Mouse (Mus musculus): ENCODE results near the gene Hmx1. TPM values are rescaled to one million over a fixed set of nuclear protein-coding genes. Genes with fewer than 3 reads are reported as not detected.
A peak's percentile ranks its signal among the peaks of the same experiment; 100 is the strongest.

Gene Hmx1
- polyA plus RNA-seq, 1 experiment from 2014 or later = not detected

DNA sequence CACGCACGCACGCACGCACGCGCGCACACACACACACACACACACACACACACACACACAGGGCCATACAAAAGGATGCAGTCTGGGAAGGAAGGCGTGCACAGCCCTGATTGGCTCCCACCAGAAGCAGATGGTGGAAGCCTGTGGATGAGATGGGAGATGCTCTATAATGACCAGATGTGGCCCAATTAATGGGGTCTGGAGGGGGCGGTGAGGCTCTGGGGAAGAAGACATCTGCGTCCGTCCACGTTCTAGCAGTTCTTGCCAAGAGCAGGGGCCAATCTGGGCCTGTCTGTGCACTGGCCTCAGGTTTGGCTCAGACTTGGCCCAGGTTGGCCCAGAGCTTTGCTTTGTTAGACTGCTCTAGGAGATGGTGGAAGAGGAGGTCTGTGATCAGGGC, 55.8 kb downstream of the Hmx1 start:
- H3K27ac ChIP-seq = no peak overlapping the region
- no peaks in the 10 kb centered on the region for H3K9me3 ChIP-seq (replicated peaks; ENCODE audit: low read length)
- no peak overlapping the region for H3K4me2 ChIP-seq (ENCODE audit: low read length)
- 0 out of 2 replicates have a peak, but pooled peaks cover 3% of the 10 kb centered on the region for H3K4me1 ChIP-seq (replicated peaks; ENCODE audit: insufficient read depth, low read length)
- 87% methylated on average over 11 of the region's 12 CpGs for WGBS
- no peak overlapping the region for H3K9ac ChIP-seq (ENCODE audit: low read depth, low read length)
- H3K36me3 ChIP-seq (ENCODE audit: insufficient read depth, low read length) = no peaks in the 10 kb centered on the region
- no peak for TF ChIP-seq CTCF (IDR thresholded peaks at IDR 0.05; ENCODE audit: low read depth)
- ATAC-seq (replicated peaks; ENCODE audit: low FRiP score, low read depth) = no peak
- H3K4me3 ChIP-seq (replicated peaks; ENCODE audit: low read depth, low read length) = no peak overlapping the region
- no peaks in the 10 kb centered on the region for H3K27me3 ChIP-seq (ENCODE audit: insufficient read depth, low read length)
- DNase-seq (ENCODE audit: low spot score) = no peak

DNA sequence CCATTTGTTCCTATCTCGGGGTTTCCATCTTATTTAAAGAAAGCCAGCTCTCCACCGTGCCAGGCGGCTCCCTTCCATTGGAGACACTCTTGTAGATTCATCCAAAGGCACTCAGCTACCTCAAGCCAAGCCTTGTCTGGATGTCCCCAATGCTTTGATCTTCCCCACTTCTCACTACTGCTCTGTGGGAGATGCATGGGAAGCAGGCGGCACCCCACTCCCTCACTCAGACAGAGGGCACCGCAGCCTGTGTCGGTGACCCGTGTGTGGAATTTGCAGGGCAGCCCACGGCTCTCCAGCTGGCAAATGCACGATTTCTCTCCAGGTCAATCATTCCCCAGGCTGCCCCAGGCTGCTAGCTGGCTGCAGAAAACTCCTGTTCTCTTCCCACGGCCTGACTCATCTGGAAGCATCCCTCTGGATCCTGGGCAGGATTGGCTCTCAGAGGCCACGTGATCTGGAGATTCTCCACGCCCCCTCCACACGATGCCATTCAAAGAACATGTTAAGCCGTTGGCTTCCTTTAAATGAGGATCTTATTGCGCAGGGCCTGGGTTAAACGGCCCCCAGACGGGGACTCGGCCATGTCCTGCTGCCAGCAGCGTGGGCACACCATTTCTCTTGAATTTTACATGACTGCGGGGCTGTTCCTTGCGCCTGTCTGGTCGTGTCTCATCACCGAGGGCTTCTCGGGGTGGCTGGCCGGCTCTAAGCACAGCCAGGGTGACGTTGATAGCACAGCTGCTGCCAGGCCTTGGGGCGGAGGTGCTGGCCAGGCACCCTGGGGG, 58.9 kb downstream of the Hmx1 start:
- Histone ChIP-seq H3K4me2 (ENCODE audit: low read length) (peak overlapping the region; percentile 30), H3K9ac (ENCODE audit: low read depth, low read length) (no peak overlapping the region), H3K4me1 (replicated peaks; ENCODE audit: insufficient read depth, low read length) (0 out of 2 replicates have a peak, but pooled peaks cover 3% of the 10 kb centered on the region), H3K4me3 (replicated peaks; ENCODE audit: low read depth, low read length) (no peak overlapping the region), H3K27me3 (ENCODE audit: insufficient read depth, low read length) (no peaks in the 10 kb centered on the region), H3K27ac (no peak overlapping the region), H3K36me3 (ENCODE audit: insufficient read depth, low read length) (no peaks in the 10 kb centered on the region), H3K9me3 (replicated peaks; ENCODE audit: low read length) (no peaks in the 10 kb centered on the region)
- DNase-seq (ENCODE audit: low spot score) (peak; percentile 55), ATAC-seq (replicated peaks; ENCODE audit: low FRiP score, low read depth) (peak; percentile 57)
- no peak for TF ChIP-seq CTCF (IDR thresholded peaks at IDR 0.05; ENCODE audit: low read depth)
- WGBS = 21% methylated on average over 27 of the region's 27 CpGs

Other genes starting within 250 kb of the Hmx1 start
- gene Adra2c, start 110.8 kb upstream of the Hmx1 start, polyA plus RNA-seq (2015; fragmentation: Nextera tagmentation; extraction: Ambion mirVana) = 0.21 and 0.24 TPM in 2 replicates
- gene Cpz, start 136.6 kb downstream of the Hmx1 start, polyA plus RNA-seq (2015; fragmentation: Nextera tagmentation; extraction: Ambion mirVana) = 4.7 and 6.0 TPM in 2 replicates
- gene Trmt44, start 186.0 kb downstream of the Hmx1 start, polyA plus RNA-seq (2015; fragmentation: Nextera tagmentation; extraction: Ambion mirVana) = 4.2 and 5.4 TPM in 2 replicates
- 15.0 and 15.5 TPM in 2 replicates for gene Acox3, start 193.9 kb downstream of the Hmx1 start, polyA plus RNA-seq (2015; fragmentation: Nextera tagmentation; extraction: Ambion mirVana)

Measured in kidney, postnatal 0 days (tissue).